Mouse (Mus musculus): Measurements from ENCODE around the gene Col5a2. TPM values are rescaled to one million over a fixed set of nuclear protein-coding genes. Genes with fewer than 3 reads are reported as not detected.

Gene Col5a2
- polyA plus RNA-seq, 1 experiment = 2.1 TPM

- no peak overlapping the region for H3K27ac ChIP-seq (ENCODE audit: insufficient read depth, low read length)
- H3K4me3 ChIP-seq (ENCODE audit: insufficient read depth, low read length) = no peak overlapping the region
- TF ChIP-seq POLR2A (IDR thresholded peaks at IDR 0.05; ENCODE audit: extremely low read depth, insufficient read depth, low read length) = no peak
- TF ChIP-seq CTCF (IDR thresholded peaks at IDR 0.05; ENCODE audit: extremely low read depth, insufficient read depth, low read length) = no peak
- H3K4me1 ChIP-seq (ENCODE audit: control insufficient read depth, insufficient read depth, low read length) = no peaks in the 10 kb centered on the region
Measured at GRCm38 (mm10) chr1:45363274-45363673, 139.8 kb downstream of the Col5a2 start.

- H3K4me1 ChIP-seq (ENCODE audit: control insufficient read depth, insufficient read depth, low read length) = no peaks in the 10 kb centered on the region
- no peak for TF ChIP-seq POLR2A (IDR thresholded peaks at IDR 0.05; ENCODE audit: extremely low read depth, insufficient read depth, low read length)
- no peak for TF ChIP-seq CTCF (IDR thresholded peaks at IDR 0.05; ENCODE audit: extremely low read depth, insufficient read depth, low read length)
- H3K4me3 ChIP-seq (ENCODE audit: insufficient read depth, low read length) = no peak overlapping the region
- no peak overlapping the region for H3K27ac ChIP-seq (ENCODE audit: insufficient read depth, low read length)
Measured at GRCm38 (mm10) chr1:45359673-45360072, 143.4 kb downstream of the Col5a2 start.

DNA sequence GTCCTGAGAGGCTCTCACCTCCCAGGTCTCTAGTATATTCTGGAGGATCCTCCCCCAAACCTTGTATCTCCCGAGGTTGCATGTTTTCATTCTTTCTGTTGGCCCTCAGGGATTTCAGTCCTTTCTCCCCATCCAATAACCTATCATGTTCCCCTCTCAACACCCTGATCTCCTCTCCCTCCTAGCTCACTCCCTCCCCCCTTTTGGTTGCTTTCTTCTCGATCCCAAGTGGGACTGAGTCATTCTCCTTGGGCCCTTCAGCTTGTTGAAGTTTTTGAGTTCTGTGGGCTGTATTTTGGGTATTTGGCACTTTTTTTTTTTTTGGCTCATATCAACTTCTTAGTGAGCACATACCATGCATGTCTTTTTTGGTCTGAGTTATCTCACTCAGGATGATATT is 143.9 kb downstream of the Col5a2 start:
- H3K4me3 ChIP-seq (ENCODE audit: insufficient read depth, low read length) = no peak overlapping the region

DNA sequence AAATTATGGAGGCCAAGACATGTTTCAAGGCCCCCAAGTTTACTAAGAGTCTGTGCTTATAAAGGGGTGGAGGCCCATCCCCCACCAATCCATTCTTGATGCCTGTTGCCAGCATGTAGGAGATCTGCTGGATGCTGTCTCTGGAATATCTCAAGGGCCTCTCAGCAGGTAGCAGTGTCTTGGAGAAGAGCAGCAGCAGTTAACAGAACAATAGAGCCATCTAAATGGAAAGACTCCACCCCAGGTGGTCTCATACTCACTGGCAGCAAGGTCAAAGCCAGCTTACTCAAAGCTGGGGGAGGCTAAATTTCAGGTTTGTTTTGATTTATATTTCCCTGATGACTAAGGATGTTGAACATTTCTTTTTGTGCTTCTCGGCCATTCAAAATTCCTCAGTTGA is 145.1 kb downstream of the Col5a2 start:
- TF ChIP-seq POLR2A (IDR thresholded peaks at IDR 0.05; ENCODE audit: extremely low read depth, insufficient read depth, low read length) (no peak), CTCF (IDR thresholded peaks at IDR 0.05; ENCODE audit: extremely low read depth, insufficient read depth, low read length) (no peak)
- no peak overlapping the region for H3K4me3 ChIP-seq (ENCODE audit: insufficient read depth, low read length)
- no peak overlapping the region for H3K27ac ChIP-seq (ENCODE audit: insufficient read depth, low read length)
- no peaks in the 10 kb centered on the region for H3K4me1 ChIP-seq (ENCODE audit: control insufficient read depth, insufficient read depth, low read length)

More for the DNA sequence above, 143.9 kb downstream of the Col5a2 start:
- Histone ChIP-seq H3K27ac (ENCODE audit: insufficient read depth, low read length) (no peak overlapping the region), H3K4me1 (ENCODE audit: control insufficient read depth, insufficient read depth, low read length) (no peaks in the 10 kb centered on the region)
- TF ChIP-seq POLR2A (IDR thresholded peaks at IDR 0.05; ENCODE audit: extremely low read depth, insufficient read depth, low read length) (no peak), CTCF (IDR thresholded peaks at IDR 0.05; ENCODE audit: extremely low read depth, insufficient read depth, low read length) (no peak)

GRCm38 (mm10) chr1:45355944-45356343 is 147.1 kb downstream of the Col5a2 start:
- TF ChIP-seq POLR2A (IDR thresholded peaks at IDR 0.05; ENCODE audit: extremely low read depth, insufficient read depth, low read length) = no peak
- TF ChIP-seq CTCF (IDR thresholded peaks at IDR 0.05; ENCODE audit: extremely low read depth, insufficient read depth, low read length) = no peak
- Histone ChIP-seq H3K4me1 (ENCODE audit: control insufficient read depth, insufficient read depth, low read length) (no peaks in the 10 kb centered on the region), H3K27ac (ENCODE audit: insufficient read depth, low read length) (no peak overlapping the region), H3K4me3 (ENCODE audit: insufficient read depth, low read length) (no peak overlapping the region)

GRCm38 (mm10) chr1:45329149-45329548 is 173.9 kb downstream of the Col5a2 start:
- no peak overlapping the region for H3K4me3 ChIP-seq (ENCODE audit: insufficient read depth, low read length)
- no peaks in the 10 kb centered on the region for H3K4me1 ChIP-seq (ENCODE audit: control insufficient read depth, insufficient read depth, low read length)
- TF ChIP-seq POLR2A (IDR thresholded peaks at IDR 0.05; ENCODE audit: extremely low read depth, insufficient read depth, low read length) = no peak
- TF ChIP-seq CTCF (IDR thresholded peaks at IDR 0.05; ENCODE audit: extremely low read depth, insufficient read depth, low read length) = no peak
- H3K27ac ChIP-seq (ENCODE audit: insufficient read depth, low read length) = no peak overlapping the region

Other genes starting within 250 kb of the Col5a2 start
- 1.9 and 2.2 TPM in 2 replicates for gene Col3a1, start 191.7 kb downstream of the Col5a2 start, polyA plus RNA-seq (2012; rRNA removed)